Mouse (Mus musculus): Measurements from ENCODE around the gene Dst. TPM values are rescaled to one million over a fixed set of nuclear protein-coding genes. Genes with fewer than 3 reads are reported as not detected.

Gene Dst
- total RNA-seq, 2 experiments from 2014 or later: 186 to 223 TPM

DNA sequence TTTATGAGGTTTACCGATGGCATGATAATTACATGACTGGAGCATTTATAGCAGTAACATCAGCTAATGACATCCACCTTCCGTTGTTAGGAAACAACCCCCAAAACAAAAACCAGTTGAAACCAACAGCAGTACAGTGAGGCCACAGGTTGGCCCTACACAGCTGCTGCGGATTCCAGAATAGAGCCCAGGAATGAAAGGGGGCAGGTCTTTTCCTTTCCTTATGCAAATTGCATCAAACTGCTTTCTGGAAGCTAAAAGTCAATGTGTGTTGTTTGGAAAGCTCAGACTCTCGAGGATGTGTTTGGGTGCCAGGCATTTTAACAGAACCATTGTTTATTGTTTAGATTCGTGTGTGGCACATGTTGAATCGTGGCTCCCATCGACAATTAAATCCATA lies 248.0 kb downstream of the Dst start:
- DNase-seq (ENCODE audit: extremely low spot score in 1 of 2, low spot score in 1 of 2): no peak

DNA sequence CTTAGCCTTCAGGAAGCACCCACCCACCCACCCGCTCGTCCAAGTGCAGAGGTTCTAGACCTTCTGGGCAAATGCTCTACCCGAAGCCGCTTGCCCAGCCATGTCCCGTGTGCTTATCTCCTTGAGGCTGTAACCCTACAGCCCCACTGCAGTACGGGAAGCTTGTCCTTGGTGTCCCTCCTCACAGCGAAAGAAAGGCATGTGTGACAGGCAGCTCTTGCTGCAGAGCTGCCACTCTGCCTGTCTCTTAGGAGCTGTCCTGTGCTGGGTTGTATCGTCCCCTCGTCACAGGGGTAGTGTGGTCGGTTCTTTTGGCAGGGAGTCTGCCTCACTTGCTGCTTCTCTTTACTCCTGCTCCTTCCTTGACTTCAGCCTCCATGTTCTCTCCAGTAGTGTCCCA lies 249.7 kb downstream of the Dst start:
- DNase-seq (ENCODE audit: extremely low spot score in 1 of 2, low spot score in 1 of 2): no peak

DNA sequence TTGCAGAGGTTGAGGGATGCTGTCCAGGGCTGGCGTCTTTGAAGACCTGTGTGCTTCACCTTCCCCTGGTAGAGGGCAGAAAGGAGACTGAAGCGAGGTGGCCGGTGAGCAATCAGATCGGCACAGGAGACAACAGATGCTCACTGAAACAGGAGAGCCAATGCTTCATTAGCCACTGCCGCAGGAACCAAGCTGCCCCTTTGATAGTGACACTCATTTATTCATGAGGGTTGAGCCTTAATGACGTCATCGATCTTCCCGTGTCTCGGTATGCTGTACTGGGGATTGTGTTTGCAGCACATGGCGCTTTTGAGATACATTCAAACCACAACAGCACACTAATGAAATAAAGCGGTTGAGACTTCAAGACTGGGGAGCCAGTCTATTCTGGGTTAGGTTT lies 250.8 kb downstream of the Dst start:
- DNase-seq (ENCODE audit: extremely low spot score in 1 of 2, low spot score in 1 of 2): no peak

DNA sequence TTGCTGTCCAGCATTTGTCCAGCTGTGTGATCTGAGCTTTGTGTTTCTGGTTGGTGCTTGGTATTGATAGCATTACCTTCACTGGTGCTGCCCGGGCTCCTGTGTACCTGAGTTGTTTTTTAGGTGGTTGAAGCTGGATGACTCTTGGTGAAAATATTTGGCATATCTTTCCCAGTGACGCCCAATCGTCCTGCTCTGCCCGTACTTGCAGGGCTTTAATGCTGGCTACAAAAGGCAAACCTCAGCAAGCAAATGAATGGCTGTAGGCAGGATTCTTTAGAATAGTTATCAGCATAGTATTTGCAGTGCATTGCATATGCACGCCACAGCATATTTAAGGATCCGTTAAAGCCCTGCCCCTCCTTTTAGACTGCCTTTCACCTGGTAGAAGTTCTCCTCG lies 251.9 kb downstream of the Dst start:
- DNase-seq (ENCODE audit: extremely low spot score in 1 of 2, low spot score in 1 of 2): no peak

DNA sequence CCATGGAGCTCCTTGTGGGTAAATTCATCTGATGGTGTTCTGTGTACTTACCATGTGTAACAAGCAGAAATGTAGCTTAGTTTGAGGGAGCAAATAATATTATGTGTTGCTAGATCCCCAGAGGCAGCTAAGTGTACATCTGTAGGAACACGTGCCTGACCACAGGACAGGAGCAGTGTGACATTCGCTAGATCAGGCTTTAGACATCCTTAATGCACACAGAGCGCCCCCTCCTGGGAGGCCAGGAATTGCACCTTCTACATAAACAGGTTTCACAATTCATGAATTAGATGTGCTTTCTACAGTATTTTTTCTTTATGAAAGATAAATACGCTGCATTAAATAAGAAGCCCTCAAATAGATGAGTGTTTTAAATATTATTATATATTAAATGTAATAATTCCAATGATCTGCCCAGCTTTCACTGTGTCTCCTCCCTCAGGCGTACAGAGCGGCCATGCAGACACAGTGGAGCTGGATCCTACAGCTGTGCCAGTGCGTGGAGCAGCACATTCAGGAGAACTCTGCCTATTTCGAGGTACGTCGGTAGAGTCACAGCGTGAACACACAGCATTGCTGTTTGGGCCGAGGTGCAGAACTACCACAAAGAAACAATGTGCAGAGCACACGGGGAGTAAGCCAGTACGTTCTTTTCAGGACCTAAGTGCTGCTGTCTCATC lies 256.7 kb downstream of the Dst start:
- peak; percentile 76 to 98 for DNase-seq (ENCODE audit: extremely low spot score in 1 of 2, low spot score in 1 of 2)

DNA sequence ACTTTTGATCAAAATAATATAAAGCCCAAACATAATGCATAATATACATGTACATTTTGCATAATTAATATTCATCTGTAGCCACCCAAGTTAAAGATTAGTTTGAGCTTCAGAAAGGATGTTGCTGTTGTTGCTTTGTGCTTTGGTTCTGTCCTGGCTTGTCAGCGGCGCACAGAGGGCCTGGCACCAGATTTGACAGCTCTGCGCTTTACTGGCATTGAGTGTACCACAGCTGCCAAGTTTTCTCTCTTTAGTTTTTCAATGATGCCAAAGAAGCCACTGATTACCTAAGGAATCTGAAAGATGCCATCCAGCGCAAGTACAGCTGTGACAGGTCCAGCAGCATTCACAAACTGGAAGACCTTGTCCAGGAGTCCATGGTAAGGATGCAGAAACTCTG lies 257.9 kb downstream of the Dst start:
- DNase-seq (ENCODE audit: extremely low spot score in 1 of 2, low spot score in 1 of 2): no peak

DNA sequence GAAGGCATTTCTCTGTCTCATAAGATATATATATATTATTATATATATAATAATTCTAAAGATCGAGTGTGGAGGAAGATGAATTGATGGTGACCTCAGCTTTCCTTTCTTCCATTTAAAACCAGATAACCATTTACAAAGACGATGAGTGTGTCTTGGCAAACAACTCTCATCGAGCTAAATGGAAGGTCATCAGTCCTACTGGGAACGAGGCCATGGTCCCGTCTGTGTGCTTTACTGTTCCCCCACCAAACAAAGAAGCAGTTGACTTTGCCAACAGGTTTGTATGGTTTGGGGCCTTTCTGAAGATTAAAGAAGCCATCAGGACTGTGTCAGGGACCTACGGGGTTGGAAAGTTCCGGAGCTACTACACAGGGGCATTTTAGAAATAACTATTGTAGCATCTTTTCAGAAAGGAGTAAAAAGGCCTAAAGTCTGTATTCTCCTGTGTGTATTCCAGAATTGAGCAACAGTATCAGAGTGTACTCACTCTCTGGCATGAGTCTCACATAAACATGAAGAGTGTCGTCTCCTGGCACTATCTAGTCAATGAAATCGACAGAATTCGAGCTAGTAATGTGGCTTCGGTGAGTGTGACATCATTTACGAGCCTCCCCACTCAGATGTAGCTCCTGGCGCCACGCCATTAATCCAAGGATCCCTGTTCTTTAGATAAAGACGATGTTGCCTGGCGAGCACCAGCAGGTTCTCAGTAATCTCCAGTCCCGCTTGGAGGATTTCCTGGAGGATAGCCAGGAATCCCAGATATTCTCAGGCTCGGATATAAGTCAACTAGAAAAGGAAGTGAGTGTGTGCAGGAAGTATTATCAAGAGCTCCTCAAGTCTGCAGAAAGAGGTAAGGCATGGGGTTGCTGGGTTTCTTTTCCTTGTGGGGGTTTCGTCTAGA lies 259.4 kb downstream of the Dst start:
- no peak for DNase-seq (ENCODE audit: extremely low spot score in 1 of 2, low spot score in 1 of 2)

DNA sequence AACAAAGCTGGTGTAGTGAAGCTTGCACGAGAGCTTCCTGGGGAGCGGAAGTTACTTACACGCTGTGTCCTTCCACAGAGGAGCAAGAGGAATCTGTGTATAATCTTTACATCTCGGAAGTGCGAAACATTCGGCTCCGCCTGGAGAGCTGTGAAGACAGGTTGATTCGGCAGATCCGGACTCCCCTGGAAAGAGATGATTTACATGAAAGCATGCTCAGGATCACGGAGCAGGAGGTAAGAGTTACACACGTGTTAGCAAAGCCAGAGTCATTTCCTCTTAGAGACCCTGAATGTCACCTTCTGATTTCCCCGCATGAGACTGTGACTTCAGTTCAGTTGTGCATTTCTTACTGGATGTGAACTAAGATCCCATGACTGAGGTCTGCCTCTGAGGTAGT lies 261.1 kb downstream of the Dst start:
- no peak for DNase-seq (ENCODE audit: extremely low spot score in 1 of 2, low spot score in 1 of 2)

DNA sequence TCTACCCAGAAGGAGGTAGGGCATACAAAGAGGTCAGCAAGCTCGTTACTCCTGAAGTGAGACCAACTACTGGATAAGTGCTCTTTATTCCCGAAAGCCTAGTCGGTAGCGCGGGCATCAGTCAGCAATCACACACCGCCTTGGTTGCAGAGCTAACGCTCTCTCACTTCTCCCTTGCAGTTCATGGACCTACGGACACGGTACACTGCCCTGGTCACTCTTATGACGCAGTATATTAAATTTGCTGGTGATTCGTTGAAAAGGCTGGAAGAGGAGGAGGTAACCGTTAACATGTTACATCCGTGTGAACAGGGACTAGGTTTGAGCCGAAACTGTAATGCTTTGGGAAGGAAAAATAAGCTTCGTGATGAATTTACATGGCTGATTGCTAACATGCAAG lies 266.5 kb downstream of the Dst start:
- DNase-seq (ENCODE audit: extremely low spot score in 1 of 2, low spot score in 1 of 2): no peak

DNA sequence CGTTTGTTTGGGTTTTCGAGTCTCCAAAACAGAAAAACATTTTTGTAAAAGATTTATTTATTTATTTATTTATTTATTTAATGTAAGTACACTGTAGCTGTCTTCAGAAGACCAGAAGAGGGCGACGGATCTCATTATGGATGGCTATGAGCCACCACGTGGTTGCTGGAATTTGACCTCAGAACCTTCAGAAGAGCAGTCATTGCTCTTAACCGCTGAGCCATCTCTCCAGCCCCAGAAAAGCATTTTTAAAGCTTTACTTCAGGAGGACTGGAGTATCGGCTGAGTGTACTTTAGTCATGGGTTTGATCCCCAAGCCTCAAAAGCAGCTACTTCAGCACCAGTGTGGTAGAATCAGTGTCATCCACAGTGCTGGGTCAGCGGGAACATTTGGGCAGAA lies 266.9 kb downstream of the Dst start:
- DNase-seq (ENCODE audit: extremely low spot score in 1 of 2, low spot score in 1 of 2): no peak

DNA sequence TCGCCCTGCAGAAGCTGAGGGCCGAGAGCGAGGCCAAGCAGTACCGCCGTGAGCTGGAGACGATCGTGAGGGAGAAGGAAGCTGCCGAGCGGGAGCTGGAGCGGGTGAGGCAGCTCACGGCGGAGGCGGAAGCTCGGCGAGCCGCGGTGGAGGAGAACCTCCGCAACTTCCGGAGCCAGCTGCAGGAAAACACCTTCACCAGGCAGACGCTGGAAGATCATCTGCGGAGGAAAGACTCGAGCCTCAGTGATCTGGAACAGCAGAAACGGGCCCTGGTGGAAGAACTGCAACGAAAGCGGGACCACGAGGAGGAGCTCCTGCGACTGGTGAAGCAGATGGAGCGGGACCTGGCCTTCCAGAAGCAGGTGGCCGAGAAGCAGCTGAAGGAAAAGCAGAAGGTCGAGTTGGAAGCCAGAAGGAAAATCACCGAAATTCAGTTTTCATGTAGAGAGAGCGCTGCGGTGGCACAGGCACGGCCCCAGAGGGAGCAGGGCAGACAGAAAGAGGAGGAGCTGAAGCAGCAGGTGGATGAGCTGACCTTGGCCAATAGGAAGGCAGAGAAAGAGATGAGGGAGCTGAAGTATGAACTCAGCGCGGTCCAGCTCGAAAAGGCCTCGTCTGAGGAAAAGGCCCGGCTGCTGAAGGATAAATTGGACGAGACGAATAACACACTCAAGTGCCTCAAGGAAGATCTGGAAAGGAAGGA lies 270.1 kb downstream of the Dst start:
- no peak for DNase-seq (ENCODE audit: extremely low spot score in 1 of 2, low spot score in 1 of 2)

DNA sequence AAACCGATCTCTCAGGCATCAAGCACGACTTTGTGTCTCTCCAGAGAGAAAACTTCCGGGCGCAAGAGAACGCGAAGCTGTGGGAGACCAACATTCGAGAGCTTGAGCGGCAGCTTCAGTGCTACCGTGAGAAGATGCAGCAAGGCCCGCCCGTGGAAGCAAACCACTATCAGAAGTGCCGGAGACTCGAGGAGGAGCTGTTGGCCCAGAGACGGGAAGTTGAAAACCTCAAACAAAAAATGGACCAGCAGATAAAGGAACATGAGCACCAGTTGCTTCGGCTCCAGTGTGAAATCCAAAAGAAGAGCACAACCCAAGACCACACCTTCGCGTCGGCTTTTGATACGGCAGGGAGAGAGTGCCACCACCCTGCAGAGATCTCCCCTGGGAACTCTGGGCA lies 271.7 kb downstream of the Dst start:
- no peak for DNase-seq (ENCODE audit: extremely low spot score in 1 of 2, low spot score in 1 of 2)

DNA sequence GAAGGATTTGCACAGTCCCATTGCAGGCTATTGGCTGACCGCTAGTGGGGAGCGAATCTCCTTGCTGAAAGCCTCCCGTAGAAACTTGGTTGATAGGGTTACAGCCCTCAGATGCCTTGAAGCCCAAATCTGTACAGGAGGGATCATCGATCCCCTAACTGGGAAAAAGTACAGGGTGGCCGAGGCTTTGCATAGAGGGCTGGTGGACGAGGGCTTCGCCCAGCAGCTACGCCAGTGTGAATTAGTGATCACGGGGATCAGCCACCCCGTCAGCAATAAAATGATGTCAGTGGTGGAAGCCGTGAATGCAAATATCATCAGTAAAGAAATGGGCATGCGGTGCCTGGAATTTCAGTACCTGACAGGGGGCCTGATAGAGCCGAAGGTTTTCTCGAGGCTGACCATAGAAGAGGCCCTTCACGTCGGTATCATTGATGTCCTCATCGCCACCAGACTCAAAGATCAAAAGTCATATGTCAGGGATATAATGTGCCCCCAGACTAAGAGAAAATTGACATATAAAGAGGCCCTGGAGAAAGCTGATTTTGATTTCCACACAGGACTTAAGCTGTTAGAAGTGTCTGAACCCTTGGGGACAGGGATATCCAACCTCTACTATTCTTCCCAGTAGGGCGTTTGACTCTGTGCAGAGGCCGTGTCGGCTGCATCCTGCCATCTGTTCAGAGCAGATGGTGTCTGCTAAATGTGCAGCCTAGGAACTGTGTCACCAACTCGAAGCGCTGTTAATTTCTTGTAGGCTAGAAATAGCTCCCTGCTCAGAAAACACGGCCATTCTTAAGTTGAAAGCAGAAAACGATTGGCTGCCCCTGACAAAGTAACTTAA lies 274.6 kb downstream of the Dst start:
- no peak for DNase-seq (ENCODE audit: extremely low spot score in 1 of 2, low spot score in 1 of 2)

DNA sequence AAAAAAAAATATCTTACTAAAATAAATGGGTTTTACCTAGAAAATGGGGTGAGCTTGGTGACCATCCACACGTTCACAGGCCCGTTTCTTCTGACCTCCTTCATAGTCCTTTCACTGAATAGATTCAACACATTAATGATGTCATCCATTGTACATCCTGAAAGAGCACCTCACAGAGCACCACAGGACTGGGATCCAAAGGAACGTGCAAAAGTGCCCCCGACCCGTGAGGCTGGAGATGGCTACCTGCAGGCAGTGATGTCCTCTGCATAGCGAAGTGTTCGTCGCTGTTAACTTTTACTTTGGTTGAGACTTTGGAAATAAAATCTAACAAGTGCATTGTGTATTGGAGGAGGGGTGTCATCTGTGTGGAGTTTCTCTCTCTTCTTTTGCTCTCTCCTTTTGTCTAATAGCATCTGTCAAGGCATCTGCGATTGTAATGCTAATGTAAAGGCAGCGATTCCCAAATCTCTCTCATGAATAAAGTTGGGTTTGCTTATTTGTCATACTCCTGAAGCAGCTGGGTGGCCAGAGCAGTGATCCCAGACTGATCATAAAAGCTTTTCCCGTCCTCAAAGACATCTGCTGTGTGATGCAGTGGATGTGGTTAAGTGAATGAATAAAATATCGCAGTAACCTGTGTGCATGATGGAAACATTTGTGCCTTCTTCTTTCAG lies 275.4 kb downstream of the Dst start:
- no peak for DNase-seq (ENCODE audit: extremely low spot score in 1 of 2, low spot score in 1 of 2)

DNA sequence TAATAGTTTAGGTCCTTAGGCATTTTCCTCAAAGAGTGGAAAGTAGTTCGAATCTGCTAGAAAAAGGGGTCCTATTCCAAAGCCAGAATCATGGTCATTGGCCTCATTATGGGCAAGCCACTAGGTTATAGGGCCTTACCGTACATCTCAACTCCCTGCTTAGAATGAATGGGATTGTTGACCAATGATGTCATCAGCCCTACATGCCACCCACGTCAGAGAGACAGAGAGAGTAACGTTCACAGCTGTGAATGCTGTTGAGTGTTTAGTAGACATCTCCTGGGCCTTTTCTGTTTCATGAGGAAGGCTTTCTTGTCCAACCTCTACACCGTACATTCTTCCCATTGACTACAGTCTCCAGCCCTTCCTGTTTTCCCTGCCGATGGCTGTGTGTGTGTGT lies 276.2 kb downstream of the Dst start:
- DNase-seq (ENCODE audit: extremely low spot score in 1 of 2, low spot score in 1 of 2): no peak

DNA sequence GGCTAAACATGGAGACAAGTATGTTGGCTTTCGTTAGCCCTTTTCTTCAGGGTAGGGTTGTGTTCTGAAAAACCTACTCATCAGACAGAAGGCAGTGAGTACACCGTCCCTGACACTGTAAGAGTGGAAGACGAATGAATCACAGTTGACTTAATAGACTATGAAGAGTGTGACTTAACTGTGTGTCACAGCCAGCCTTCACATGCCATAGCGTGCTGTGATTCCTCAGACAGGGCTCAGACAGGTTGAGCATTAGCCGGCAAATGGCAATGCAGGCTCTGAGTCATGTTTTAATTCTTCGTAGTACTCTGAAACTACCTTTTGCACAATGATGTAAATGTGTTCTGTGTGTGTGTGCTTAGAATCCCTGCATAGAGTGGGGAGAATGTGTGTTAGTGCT lies 278.0 kb downstream of the Dst start:
- DNase-seq (ENCODE audit: extremely low spot score in 1 of 2, low spot score in 1 of 2): no peak

DNA sequence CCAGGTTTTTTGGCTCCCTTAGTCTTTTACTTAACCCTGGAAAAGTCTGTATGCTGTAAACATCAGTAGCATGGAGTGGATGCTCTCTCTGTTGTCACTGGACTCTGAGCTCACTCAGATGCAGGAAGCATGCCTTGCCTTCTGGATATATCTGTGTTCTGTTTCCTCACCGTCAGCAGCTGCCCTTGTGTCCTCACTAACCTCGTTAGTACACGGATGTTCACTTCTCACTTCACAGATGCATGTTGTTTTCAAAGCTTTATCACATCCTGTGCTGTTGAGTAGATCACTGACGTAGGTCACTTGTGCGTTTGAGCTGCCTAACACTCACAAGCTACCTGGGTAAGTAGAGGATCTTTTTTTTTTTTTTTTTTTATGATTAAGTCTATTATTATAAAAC lies 279.5 kb downstream of the Dst start:
- DNase-seq (ENCODE audit: extremely low spot score in 1 of 2, low spot score in 1 of 2): no peak

DNA sequence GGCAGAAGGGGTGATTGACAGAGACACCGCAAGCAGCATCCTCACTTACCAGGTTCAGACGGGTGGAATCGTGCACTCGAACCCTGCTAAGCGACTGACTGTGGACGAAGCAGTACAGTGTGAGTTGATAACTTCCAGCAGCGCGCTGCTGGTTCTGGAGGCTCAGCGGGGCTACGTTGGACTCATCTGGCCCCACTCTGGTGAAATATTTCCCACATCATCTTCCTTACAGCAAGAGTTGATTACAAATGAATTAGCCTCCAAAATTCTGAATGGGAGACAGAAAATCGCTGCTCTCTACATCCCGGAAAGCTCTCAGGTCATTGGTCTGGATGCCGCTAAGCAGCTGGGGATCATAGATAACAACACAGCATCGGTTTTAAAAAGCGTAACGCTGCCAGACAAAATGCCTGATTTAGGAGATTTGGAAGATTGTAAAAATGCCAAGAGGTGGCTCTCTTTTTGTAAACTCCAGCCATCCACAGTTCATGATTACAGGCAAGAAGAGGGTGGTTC lies 280.8 kb downstream of the Dst start:
- no peak for DNase-seq (ENCODE audit: extremely low spot score in 1 of 2, low spot score in 1 of 2)

DNA sequence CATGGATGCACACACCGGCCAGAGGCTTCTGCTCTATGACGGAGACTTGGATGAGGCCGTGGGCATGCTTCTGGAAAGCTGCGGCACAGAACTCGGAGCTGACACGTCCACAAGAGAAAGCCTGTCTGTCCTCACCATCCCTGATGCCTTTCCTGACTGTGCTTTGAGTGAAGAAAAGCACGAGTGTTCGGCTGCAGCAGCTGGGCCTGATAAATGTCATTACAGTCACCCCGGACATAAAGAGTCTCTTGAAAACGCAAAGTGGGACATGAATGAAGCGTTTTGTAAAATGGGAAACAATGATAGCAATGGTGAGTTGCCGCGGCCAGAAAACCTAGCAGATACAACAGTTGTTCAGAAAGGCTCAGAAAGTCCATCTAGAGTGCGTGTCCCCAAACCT lies 281.3 kb downstream of the Dst start:
- no peak for DNase-seq (ENCODE audit: extremely low spot score in 1 of 2, low spot score in 1 of 2)

DNA sequence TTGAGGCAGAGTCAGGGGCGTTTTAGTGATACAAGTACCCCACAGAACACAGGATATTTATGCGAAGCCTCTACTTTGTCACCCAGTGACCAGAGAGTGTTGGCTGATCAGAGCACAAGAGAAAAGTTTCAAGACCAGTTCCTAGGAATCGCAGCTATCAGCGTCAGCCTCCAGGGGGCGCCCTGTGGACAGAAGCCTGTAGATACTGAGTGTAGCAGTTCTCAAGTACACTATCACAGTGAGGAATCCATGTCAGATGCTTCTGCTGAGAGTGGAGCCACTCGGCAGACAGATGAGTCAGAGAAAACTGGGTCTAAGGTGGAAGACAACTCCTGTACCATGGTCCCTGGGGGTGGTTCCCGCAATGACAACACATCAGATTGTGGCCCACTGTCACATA lies 281.9 kb downstream of the Dst start:
- peak in 1 of 2 experiments; percentile 78 for DNase-seq (ENCODE audit: extremely low spot score in 1 of 2, low spot score in 1 of 2)

All from layer of hippocampus, postnatal 25 days (tissue).